Mouse (Mus musculus) frontal cortex, adult 2 months (tissue): Measurements from ENCODE around the gene Sall1. TPM values are rescaled to one million over a fixed set of nuclear protein-coding genes. Genes with fewer than 3 reads are reported as not detected.

Experiments
- DNase-seq, 2 experiments: peaks; one replicate each; pipeline ENCODE4 v3.0.0; 2022; ENCODE audit warnings: low spot score in 1 of 2; ENCODE audit errors: extremely low spot score in 1 of 2
- polyA plus RNA-seq: library from polyadenylated mRNA; depleted of rRNA; stranded (reverse); fragments of >200 nt; gene quantifications from 2 replicates; pipeline ENCODE4 v1.2.3, GENCODE M21; 2012

Gene Sall1
- polyA plus RNA-seq, 1 experiment, result 45.9 TPM

GRCm38 (mm10) chr8:89039890-89040289 lies 4.1 kb downstream of the Sall1 start:
- DNase-seq, result no peak

GRCm38 (mm10) chr8:89038920-89039319 lies 5.0 kb downstream of the Sall1 start:
- DNase-seq, result no peak

- DNase-seq, result no peak
These were observed 6.3 kb downstream of the Sall1 start for GRCm38 (mm10) chr8:89037536-89038236.

- no peak for DNase-seq
These were observed 11.6 kb downstream of the Sall1 start for GRCm38 (mm10) chr8:89032412-89032811.

- DNase-seq, result no peak
These were observed 15.8 kb downstream of the Sall1 start for GRCm38 (mm10) chr8:89028156-89028555.

- no peak for DNase-seq
These were observed 17.8 kb downstream of the Sall1 start for GRCm38 (mm10) chr8:89026139-89026520.

GRCm38 (mm10) chr8:89025281-89026138 lies 18.5 kb downstream of the Sall1 start:
- DNase-seq, result no peak

- no peak for DNase-seq
These were observed 19.2 kb downstream of the Sall1 start for GRCm38 (mm10) chr8:89024796-89025195.

- DNase-seq, result no peak
These were observed 22.8 kb downstream of the Sall1 start for GRCm38 (mm10) chr8:89021139-89021538.

GRCm38 (mm10) chr8:89017891-89018290 lies 26.1 kb downstream of the Sall1 start:
- no peak for DNase-seq

GRCm38 (mm10) chr8:89016465-89017070 lies 27.4 kb downstream of the Sall1 start:
- DNase-seq, result no peak

- DNase-seq, result no peak
These were observed 28.4 kb downstream of the Sall1 start for GRCm38 (mm10) chr8:89015539-89015938.

- no peak for DNase-seq
These were observed 31.0 kb downstream of the Sall1 start for GRCm38 (mm10) chr8:89012853-89013534.

- no peak for DNase-seq
These were observed 31.8 kb downstream of the Sall1 start for GRCm38 (mm10) chr8:89012024-89012712.

- no peak for DNase-seq
These were observed 35.2 kb downstream of the Sall1 start for GRCm38 (mm10) chr8:89008784-89009183.

GRCm38 (mm10) chr8:89007114-89007513 lies 36.8 kb downstream of the Sall1 start:
- DNase-seq, result no peak

GRCm38 (mm10) chr8:89006426-89006825 lies 37.5 kb downstream of the Sall1 start:
- DNase-seq, result no peak

- no peak for DNase-seq
These were observed 38.2 kb downstream of the Sall1 start for GRCm38 (mm10) chr8:89005797-89006196.

- DNase-seq, result no peak
These were observed 39.9 kb downstream of the Sall1 start for GRCm38 (mm10) chr8:89004041-89004440.

- no peak for DNase-seq
These were observed 40.5 kb downstream of the Sall1 start for GRCm38 (mm10) chr8:89003336-89003896.
